Mouse (Mus musculus) mature B cell (primary cell): ENCODE measurements around the gene Col23a1.
"Not testable (repeated sequence)": the region's sequence is repeated elsewhere in the genome, so short reads cannot be mapped to it uniquely, and the experiment has no call there.

ENCODE experiments used
- in situ Hi-C: fragments of 300-500 bp; cut with MboI; formaldehyde crosslinking; loops from 2 replicates; pipeline ENCODE4 v1.14.3; 2019

The Col23a1 gene

GRCm38 (mm10) chr11:51586411-51586810, 296.7 kb downstream of the Col23a1 start:
- in situ Hi-C loops, result no loop called here

DNA sequence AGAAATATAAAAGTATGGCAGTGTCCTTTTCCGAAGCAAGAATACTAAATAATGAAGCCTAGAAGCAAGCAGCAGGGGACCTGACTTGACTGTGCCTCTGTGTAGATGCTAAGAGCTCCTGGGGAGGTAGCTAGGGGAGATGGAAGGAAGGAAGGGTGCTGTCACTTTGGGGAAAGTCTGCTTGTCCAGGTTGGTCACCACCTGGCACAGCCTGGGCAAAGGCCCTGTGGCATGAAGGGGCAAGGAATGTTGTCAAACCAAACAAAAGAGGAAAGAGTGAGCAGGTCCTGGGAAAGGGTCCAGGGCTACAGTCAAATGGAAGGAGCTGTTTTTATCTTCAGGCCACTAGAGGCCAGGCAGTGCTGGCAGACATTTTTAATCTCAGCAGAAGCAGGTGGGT, 297.3 kb downstream of the Col23a1 start:
- in situ Hi-C loops, result no loop called here

DNA sequence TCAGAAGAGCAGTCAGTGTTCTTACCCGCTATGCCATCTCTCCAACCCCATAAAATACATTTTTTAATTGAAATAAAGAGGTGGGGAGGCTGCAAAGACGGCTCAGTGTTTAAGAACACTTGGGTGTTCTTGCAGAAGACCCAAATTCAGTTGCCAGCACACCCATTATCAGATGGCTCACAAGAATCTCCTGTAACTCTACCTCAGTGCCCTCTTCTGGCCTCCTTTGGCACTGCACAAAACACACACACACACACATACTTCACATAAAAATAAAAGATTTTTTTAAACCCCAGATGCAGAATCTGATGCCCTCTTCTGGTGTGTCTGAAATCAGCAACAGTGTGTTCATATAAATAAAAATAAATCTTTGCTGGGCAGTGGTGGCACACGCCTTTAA, 299.1 kb downstream of the Col23a1 start:
- in situ Hi-C loops, result no loop called here

DNA sequence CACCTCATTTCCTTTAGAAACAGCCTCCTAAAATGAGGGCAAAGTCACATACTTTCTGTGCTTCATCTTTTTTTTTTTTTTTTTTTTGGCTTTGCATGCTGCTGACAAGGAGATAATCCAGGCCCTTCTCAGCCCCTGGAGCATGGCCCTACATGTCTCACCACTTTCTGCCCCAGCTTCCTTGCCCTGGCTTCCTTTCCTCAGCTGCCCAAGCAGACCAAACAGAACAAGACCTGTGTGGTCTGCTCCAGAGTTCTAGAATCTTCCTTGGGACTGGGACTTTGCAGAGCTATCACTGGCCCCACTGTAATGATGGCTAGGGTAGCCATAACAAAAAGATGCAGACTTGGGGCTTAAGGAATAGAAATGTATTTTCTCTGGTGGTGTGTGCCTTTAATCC, 300.3 kb downstream of the Col23a1 start:
- in situ Hi-C loops, result no loop called here

DNA sequence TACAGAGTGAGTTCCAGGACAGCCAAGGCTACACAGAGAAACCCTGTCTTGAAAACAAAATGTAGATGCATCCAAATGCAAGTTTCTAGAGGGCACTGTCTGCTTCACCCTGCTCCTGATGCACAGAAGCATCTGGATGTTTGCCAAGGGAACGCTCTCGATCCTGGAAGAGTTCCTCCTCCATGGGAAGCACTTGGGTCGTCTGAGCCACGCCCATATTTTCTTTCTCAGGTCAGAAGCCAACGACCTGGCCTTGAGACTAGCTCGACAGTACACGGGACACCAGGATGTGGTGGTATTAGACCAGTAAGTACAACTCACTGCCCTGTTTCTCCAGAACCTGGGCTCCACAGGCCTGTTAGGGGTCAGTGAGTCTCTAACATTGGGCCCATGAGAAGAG, 301.4 kb downstream of the Col23a1 start:
- in situ Hi-C loops, result no loop called here

GRCm38 (mm10) chr11:51591915-51592314, 302.2 kb downstream of the Col23a1 start:
- in situ Hi-C loops, result no loop called here

GRCm38 (mm10) chr11:51593368-51593767, 303.6 kb downstream of the Col23a1 start:
- in situ Hi-C loops, result no loop called here

GRCm38 (mm10) chr11:51593849-51594248, 304.1 kb downstream of the Col23a1 start:
- in situ Hi-C loops, result no loop called here

DNA sequence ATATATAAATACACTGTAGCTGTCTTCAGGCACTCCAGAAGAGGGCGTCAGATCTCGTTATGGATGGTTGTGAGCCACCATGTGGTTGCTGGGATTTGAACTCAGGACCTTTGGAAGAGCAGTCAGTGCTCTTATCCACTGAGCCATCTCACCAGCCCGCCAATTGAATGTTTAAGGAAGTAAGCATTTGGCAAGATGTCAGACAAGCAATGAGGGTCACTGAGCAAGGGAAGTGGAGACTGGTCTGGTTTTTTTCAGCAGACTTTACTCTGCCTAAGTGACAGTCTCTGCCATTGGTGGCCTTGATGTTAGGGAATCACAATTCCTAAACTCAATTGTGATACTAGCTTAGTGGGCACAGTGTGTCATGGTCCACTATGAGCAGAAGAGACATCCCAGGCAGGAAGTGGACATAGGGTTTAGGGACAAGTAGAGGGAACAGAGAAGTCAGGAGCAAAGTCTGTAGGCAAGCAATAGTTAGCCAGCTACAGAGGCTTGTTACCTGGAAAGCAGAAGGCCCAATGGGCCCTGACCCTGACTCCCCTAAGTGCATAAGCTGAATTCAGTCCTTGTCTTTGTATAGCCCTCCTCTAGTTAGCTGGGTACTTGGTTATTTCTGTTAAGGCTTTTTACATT, 305.1 kb downstream of the Col23a1 start:
- in situ Hi-C loops, result no loop called here

- in situ Hi-C loops, result no loop called here
Measured at GRCm38 (mm10) chr11:51595459-51596083, 305.9 kb downstream of the Col23a1 start.

DNA sequence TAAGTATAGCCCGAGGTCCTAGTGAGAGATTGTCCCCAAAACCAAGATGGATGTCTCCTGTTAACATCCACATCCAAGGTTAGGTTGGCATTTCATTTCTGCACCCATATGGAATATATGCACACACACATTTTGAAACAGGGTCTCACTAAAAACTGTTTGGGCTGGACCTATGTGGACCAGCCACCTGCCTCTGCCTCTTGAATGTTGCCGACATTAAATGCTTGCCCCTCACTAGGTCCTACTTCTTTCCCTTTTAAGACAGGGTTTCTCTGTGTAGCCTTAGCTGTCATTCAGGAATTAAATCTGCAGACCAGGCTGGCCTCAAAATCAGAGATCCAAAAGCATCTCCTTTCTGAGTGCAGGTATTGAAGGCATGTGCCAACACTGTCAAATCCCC, 307.8 kb downstream of the Col23a1 start:
- in situ Hi-C loops, result no loop called here

DNA sequence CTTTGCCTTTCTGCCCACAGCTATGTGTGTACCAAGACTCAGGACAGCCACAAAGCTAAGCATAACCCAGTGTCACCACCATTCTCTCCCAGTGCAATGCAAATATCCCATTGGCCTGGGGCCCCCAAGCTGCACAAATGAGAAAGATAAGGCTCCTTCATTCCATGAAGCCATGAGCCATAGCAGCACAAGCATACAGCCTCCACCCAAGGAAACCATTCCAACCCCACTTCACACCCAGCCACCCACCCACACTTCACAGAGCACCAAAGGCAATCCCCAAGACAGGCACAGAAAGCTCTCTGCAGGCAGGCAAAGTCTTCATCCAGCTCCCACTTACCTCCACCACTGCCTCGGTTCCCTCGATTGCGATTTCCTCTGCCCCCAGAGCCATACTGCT, 312.5 kb downstream of the Col23a1 start:
- in situ Hi-C loops, result no loop called here

DNA sequence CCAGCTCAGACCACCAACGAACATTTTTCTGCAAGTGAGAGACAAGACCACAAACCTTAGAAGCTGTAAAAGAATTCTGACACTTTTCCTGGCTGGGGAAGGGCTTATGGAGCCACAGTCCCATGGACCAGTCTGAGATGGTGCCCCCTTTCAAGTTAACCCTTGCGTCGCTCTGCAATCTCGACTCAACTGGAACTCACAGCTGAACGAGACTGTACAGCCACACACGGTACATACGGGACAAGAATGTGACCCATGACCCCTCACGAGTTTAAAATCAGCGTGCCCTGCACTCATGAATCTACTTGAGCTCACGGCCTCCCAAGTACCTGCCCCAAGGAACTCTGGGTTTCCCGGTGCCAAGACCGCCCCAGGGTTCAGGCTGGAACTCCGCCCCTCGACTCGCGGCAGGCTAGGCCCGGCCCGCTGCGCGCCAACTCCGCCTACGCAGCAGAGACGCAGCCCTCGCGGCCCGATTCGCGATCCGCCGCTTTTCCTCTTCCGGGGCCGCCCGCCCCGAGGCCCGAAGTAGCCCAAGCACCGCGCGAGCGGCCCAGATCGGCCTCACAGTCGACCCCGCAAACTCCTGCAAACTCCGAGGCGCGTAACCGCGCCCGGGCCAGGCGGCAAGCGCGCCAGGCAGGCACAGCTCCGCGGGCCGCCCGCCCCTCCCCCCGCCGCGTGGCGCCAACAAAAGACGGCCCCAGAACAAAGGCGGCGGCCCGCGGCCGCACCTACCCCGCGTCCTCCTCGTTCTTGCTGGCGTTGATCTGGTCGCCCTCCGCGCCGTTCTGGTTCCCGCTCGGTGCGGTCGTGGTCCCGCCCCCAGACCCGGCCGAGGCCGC, 316.1 kb downstream of the Col23a1 start:
- in situ Hi-C loops, result no loop called here

DNA sequence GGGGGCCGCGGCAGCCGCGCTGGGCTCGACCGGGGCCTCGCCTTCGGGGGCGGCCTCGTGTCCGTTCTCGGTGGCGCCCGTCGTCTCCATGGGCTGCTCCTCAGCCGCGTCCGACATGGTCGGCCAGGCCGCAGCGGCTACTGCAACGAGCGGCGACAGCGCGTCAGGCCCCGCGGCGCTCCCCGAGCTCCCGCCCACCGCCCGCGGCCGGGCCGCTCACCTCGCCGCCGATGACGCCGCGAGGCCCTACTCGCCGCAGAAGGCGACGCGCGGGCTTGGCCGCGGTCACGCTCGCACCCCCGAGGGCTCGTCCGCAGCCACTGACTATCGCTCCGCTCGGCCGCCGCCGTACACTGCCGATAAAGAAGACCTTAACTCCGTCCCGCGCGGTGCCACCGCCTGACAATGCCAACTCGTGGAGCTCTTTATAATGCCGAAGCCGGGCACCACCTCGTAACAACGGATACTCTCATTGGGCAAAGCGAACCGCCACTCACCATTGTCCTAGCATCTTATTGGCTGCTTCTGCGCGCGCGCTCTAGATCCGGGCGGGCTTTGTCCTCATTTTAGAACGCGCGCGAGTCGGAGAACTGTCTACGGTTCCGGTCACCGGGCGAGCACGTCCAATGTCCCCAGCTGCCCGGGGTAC, 316.9 kb downstream of the Col23a1 start, which contains the start of gene Hnrnpab:
Gene Hnrnpab, minus strand, starts transcription at position 401 of the 649 bp plus-strand sequence.
- in situ Hi-C loops, result no loop called here

- in situ Hi-C loops, result no loop called here
Measured at GRCm38 (mm10) chr11:51607096-51607738, 317.5 kb downstream of the Col23a1 start.

DNA sequence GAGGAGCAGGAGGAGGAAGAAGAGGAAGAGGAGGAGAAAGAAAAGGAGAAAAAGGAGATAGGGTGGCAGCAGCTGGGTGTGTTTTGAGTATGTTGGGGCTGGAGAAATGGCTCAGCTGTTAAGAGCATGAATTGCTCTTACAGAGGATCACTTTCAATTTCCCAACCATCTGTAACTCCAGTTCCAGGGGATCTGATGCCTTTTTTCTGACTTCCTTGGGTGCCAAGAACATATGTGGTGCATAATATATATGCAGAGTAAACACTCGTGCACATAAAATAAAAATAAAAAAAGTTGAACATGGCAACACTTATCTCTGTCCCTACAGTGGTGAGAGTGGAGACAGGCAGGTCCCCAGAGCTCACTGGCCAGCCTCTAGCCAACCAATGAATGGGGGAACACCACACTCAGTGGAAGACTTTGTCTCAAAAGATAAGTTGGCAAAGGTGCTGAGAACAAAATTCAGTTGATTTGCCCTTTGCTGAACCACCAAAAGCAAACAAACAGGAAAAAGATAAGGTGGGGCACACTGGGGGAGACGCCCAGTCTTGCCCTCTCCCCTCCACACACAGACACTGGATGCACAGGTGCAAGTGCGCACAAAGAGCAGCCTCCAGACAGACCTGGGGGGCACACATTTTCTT, 319.7 kb downstream of the Col23a1 start:
- in situ Hi-C loops, result no loop called here

GRCm38 (mm10) chr11:51609940-51610339, 320.2 kb downstream of the Col23a1 start:
- in situ Hi-C loops, result not testable (repeated sequence)

DNA sequence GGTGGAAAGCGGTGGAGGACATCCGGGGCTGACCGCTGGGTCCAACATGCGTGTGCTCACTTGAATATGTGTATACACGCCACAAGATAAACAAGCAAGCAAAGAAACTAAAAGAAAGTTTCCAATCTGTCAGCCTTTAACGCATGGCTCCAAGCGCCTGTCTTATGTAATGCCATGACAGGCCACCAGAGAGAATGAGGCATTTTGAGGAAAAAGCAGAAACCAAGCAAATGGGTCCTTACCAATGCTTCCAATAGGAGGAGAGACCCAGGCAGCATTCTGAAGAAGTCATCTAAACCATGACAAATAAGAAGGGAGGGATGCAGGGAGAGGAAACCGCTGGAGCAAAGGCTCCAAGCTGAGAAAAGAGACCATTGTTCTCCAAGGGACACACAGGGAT, 324.5 kb downstream of the Col23a1 start:
- in situ Hi-C loops, result no loop called here

DNA sequence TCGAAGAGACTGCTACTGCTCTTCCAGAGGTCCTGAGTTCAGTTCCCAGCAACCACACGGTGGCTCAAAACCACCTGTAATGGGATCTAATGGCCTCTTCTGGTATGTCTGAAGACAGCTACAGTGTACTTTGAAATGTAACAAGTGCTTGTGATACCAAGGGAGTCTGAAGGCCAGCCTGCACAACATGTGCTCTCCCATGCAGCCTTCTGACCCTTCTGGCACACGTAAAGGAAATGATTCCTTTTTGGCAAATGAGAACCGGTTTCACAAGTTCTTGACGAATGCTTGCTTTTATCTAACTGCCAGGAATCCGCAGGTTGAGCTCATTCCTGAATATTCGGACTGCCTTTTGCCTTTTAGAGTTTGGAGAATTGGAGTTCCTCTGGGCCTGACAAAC, 325.4 kb downstream of the Col23a1 start:
- in situ Hi-C loops, result loop anchor here (5.0 kb wide), 1 partner anchor 67 kb away; no protein-coding TSS in a partner anchor

GRCm38 (mm10) chr11:51615601-51616000, 325.9 kb downstream of the Col23a1 start:
- in situ Hi-C loops, result loop anchor here (5.0 kb wide), 1 partner anchor 67 kb away; no protein-coding TSS in a partner anchor

DNA sequence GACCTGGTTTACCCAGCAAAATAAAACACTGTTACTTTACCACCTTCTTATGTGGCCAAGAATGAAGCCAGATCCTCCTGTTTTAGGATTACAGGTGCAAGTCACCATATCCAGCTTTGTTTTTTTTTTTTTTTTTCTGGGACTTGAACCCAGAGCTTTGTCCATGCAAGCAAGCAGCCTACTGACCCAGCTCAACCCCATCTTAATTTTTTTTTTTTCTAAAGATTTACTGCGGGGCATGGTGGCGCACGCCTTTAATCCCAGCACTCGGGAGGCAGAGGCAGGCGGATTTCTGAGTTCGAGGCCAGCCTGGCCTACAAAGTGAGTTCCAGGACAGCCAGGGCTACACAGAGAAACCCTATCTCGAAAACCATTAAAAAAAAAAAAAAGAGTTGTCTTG, 326.4 kb downstream of the Col23a1 start:
- in situ Hi-C loops, result loop anchor here (5.0 kb wide), 1 partner anchor 66 kb away; no protein-coding TSS in a partner anchor
